Mouse (Mus musculus): ENCODE results near the gene Hoxd4. TPM values are rescaled to one million over a fixed set of nuclear protein-coding genes. Genes with fewer than 3 reads are reported as not detected.

The Hoxd4 gene
- polyA plus RNA-seq, 2 experiments = 0.63 to 14.7 TPM

DNA sequence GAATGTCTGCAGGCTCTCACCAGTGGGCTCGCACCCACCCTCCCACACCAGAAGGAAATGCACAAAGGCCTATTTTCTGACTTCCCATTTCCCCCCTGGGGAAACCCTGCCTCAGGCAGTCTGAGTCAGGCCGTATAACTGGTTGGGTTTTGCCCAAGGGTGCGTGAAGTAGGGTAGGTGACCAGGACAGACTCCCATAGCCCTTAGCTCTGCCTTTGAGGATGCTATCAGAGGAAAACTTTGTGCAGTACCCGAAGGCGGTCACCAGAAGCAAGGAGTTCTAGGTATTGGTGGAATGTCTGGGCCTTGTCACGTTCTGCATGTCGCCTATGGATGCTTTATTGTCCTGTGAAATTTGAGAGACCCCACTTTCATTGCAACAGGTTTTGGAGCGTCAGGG is 11.2 kb downstream of the Hoxd4 start:
- no peaks in the 10 kb centered on the region for H3K9me3 ChIP-seq (ENCODE audit: control insufficient read depth, low read length)
- DNase-seq (ENCODE audit: low spot score) (no peak), ATAC-seq (ENCODE audit: low FRiP score, low read depth) (no peak)
- H3K9ac ChIP-seq (ENCODE audit: low read depth, low read length, severe bottlenecking) = no peak overlapping the region
- H3K27ac ChIP-seq (replicated peaks; ENCODE audit: low read depth, low read length) = no peak overlapping the region
- no peaks in the 10 kb centered on the region for H3K36me3 ChIP-seq (ENCODE audit: control insufficient read depth, insufficient read depth, low read length)
- no peak overlapping the region for H3K4me3 ChIP-seq (replicated peaks; ENCODE audit: low read length)
- TF ChIP-seq POLR2A (IDR thresholded peaks at IDR 0.05; ENCODE audit: borderline replicate concordance, extremely low read depth, insufficient read depth, insufficient read length) = no peak
- H3K4me2 ChIP-seq (replicated peaks; ENCODE audit: low read depth, low read length, severe bottlenecking) = no peak overlapping the region
- WGBS = 22% methylated on average over 8 of the region's 8 CpGs
- H3K4me1 ChIP-seq (ENCODE audit: control insufficient read depth, insufficient read depth, low read length) = peaks cover 11% of the 10 kb centered on the region
- H3K27me3 ChIP-seq (ENCODE audit: control insufficient read depth, insufficient read depth, low read length) = peaks cover 95% of the 10 kb centered on the region

DNA sequence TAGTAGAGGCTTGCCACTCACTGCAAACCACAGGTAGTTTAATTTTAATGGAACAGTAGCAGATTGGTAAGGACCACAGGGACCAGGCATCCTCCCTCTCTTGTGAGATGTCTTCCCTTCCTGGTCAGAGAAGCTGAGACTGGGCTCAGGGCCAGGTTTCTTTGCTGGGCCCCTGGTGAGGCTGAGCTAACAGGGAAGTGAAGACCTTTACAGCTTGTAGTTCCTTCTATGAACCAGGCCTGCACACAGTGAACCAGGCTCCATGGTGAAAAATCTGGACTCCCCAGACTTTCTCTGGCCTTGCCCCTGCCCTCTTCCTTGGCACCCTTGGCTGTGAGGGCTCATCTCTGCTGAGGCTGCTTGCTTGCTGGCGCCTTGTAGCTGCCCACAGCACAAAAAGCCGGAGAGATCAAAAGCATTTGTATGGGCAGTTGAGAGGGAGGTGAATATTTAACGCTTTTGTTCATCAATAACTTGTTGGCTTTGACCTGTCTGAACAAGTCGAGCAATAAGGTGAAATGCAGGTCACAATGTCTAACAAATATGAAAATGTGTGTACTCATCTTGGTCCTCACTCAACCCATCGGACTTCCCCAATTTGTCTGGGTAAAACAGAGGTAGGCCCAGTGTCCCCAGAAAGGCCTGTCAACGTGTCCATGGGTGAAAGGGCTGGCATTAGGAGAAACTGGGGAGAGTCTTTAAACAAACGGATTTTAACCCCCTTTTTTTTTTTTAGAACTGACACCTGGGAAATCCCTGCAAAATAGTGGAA is 12.7 kb downstream of the Hoxd4 start:
- peaks cover 98% of the 10 kb centered on the region for H3K27me3 ChIP-seq (ENCODE audit: control insufficient read depth, insufficient read depth, low read length)
- H3K4me1 ChIP-seq (ENCODE audit: control insufficient read depth, insufficient read depth, low read length) = peaks cover 11% of the 10 kb centered on the region

GRCm38 (mm10) chr2:74725171-74725570 is 13.4 kb downstream of the Hoxd4 start:
- no peak for TF ChIP-seq POLR2A (IDR thresholded peaks at IDR 0.05; ENCODE audit: borderline replicate concordance, extremely low read depth, insufficient read depth, insufficient read length)
- 31% methylated on average over 17 of the region's 17 CpGs for WGBS
- H3K9ac ChIP-seq (ENCODE audit: low read depth, low read length, severe bottlenecking) = no peak overlapping the region
- no peak for ATAC-seq (ENCODE audit: low FRiP score, low read depth)
- no peak overlapping the region for H3K4me3 ChIP-seq (replicated peaks; ENCODE audit: low read length)
- peaks cover 98% of the 10 kb centered on the region for H3K27me3 ChIP-seq (ENCODE audit: control insufficient read depth, insufficient read depth, low read length)
- no peak overlapping the region for H3K27ac ChIP-seq (replicated peaks; ENCODE audit: low read depth, low read length)
- H3K9me3 ChIP-seq (ENCODE audit: control insufficient read depth, low read length) = no peaks in the 10 kb centered on the region
- H3K4me2 ChIP-seq (replicated peaks; ENCODE audit: low read depth, low read length, severe bottlenecking) = no peak overlapping the region
- DNase-seq (ENCODE audit: low spot score) = no peak
- peaks cover 11% of the 10 kb centered on the region for H3K4me1 ChIP-seq (ENCODE audit: control insufficient read depth, insufficient read depth, low read length)
- no peaks in the 10 kb centered on the region for H3K36me3 ChIP-seq (ENCODE audit: control insufficient read depth, insufficient read depth, low read length)

More for the DNA sequence above, 12.7 kb downstream of the Hoxd4 start:
- no peak for ATAC-seq (ENCODE audit: low FRiP score, low read depth)
- Histone ChIP-seq H3K9ac (ENCODE audit: low read depth, low read length, severe bottlenecking) (no peak overlapping the region), H3K4me3 (replicated peaks; ENCODE audit: low read length) (no peak overlapping the region), H3K27ac (replicated peaks; ENCODE audit: low read depth, low read length) (no peak overlapping the region), H3K9me3 (ENCODE audit: control insufficient read depth, low read length) (no peaks in the 10 kb centered on the region), H3K36me3 (ENCODE audit: control insufficient read depth, insufficient read depth, low read length) (no peaks in the 10 kb centered on the region), H3K4me2 (replicated peaks; ENCODE audit: low read depth, low read length, severe bottlenecking) (no peak overlapping the region)
- WGBS = 53% methylated on average over 7 of the region's 7 CpGs
- no peak for DNase-seq (ENCODE audit: low spot score)
- TF ChIP-seq POLR2A (IDR thresholded peaks at IDR 0.05; ENCODE audit: borderline replicate concordance, extremely low read depth, insufficient read depth, insufficient read length) = no peak

DNA sequence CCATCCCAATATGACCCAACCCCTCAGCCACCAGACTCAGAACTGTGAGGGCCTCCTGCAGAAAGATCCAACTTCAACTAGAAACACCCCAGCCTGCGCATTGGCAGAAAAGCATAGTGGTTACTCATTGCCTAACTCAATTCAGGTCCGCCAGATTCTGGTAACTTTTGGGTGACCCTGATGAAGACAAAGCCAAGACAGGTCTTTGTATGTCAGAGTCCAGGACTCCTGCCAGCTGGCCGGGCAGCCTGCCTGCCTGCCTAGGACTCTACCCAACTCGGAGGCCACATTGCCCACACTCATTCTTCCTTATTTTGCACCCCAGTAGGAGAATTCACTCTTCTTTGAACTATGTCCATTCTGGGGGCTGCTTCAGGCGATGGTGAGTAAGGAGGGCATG is 14.8 kb downstream of the Hoxd4 start, which contains the start of gene Gm28230:
TSS of gene Gm28230 (plus strand) at position 178 of the 400 bp plus-strand sequence.
- TF ChIP-seq POLR2A (IDR thresholded peaks at IDR 0.05; ENCODE audit: borderline replicate concordance, extremely low read depth, insufficient read depth, insufficient read length) = no peak
- peaks cover 11% of the 10 kb centered on the region for H3K4me1 ChIP-seq (ENCODE audit: control insufficient read depth, insufficient read depth, low read length)
- peaks cover 98% of the 10 kb centered on the region for H3K27me3 ChIP-seq (ENCODE audit: control insufficient read depth, insufficient read depth, low read length)
- DNase-seq (ENCODE audit: low spot score) (no peak), ATAC-seq (ENCODE audit: low FRiP score, low read depth) (no peak)
- H3K4me2 ChIP-seq (replicated peaks; ENCODE audit: low read depth, low read length, severe bottlenecking) = peak within 1 kb of the TSS; percentile 55
- peak within 1 kb of the TSS; percentile 28; the same call in 1 of the 2 replicates for H3K9ac ChIP-seq (ENCODE audit: low read depth, low read length, severe bottlenecking)
- H3K27ac ChIP-seq (replicated peaks; ENCODE audit: low read depth, low read length) = no peak within 1 kb of the TSS
- peak within 1 kb of the TSS; percentile 34 for H3K4me3 ChIP-seq (replicated peaks; ENCODE audit: low read length)
- no peaks in the 10 kb centered on the region for H3K36me3 ChIP-seq (ENCODE audit: control insufficient read depth, insufficient read depth, low read length)
- no peaks in the 10 kb centered on the region for H3K9me3 ChIP-seq (ENCODE audit: control insufficient read depth, low read length)
- 45% methylated on average over 5 of the region's 5 CpGs for WGBS

GRCm38 (mm10) chr2:74726973-74727639 is 15.4 kb downstream of the Hoxd4 start:
- Histone ChIP-seq H3K27ac (replicated peaks; ENCODE audit: low read depth, low read length) (no peak overlapping the region), H3K4me1 (ENCODE audit: control insufficient read depth, insufficient read depth, low read length) (peaks cover 11% of the 10 kb centered on the region)
- 6% methylated on average over 39 of the region's 43 CpGs for WGBS

More at GRCm38 (mm10) chr2:74726973-74727639, 15.4 kb downstream of the Hoxd4 start:
- H3K36me3 ChIP-seq (ENCODE audit: control insufficient read depth, insufficient read depth, low read length) = no peaks in the 10 kb centered on the region
- peak overlapping the region; percentile 34 for H3K4me3 ChIP-seq (replicated peaks; ENCODE audit: low read length)
- no peak for TF ChIP-seq POLR2A (IDR thresholded peaks at IDR 0.05; ENCODE audit: borderline replicate concordance, extremely low read depth, insufficient read depth, insufficient read length)
- peak overlapping the region; percentile 28; the same call in 1 of the 2 replicates for H3K9ac ChIP-seq (ENCODE audit: low read depth, low read length, severe bottlenecking)
- peaks cover 98% of the 10 kb centered on the region for H3K27me3 ChIP-seq (ENCODE audit: control insufficient read depth, insufficient read depth, low read length)
- no peaks in the 10 kb centered on the region for H3K9me3 ChIP-seq (ENCODE audit: control insufficient read depth, low read length)
- DNase-seq (ENCODE audit: low spot score) = no peak
- ATAC-seq (ENCODE audit: low FRiP score, low read depth) = no peak
- H3K4me2 ChIP-seq (replicated peaks; ENCODE audit: low read depth, low read length, severe bottlenecking) = peak overlapping the region; percentile 55

All from limb, embryonic 14.5 days (tissue).